Mouse (Mus musculus) hindbrain, embryonic 15.5 days (tissue): ENCODE measurements around the gene Setd4. TPM values are rescaled to one million over a fixed set of nuclear protein-coding genes. Genes with fewer than 3 reads are reported as not detected.

ENCODE experiments used
- ATAC-seq: fragments of 200-750 bp; cut with Nextera tagmentation; 2 replicates; pipeline ENCODE4 v1.8.0; 2017; ENCODE audit warnings: low read depth, moderate number of reproducible peaks, moderate TSS enrichment; ENCODE audit not compliant: low FRiP score
- H3K27ac ChIP-seq: fragments of 300-500 bp; sonication (generic); replicated peaks from 2 replicates; pipeline ENCODE4 v1.5.1; 2015; ENCODE audit warnings: mild to moderate bottlenecking, inconsistent platforms
- H3K27me3 ChIP-seq: fragments of 300-500 bp; sonication (generic); 2 replicates; pipeline ENCODE4 v1.6.1; 2015; ENCODE audit warnings: control low read depth, inconsistent platforms
- H3K36me3 ChIP-seq: fragments of 300-500 bp; sonication (generic); 2 replicates; pipeline ENCODE4 v1.6.1; 2015; ENCODE audit warnings: control low read depth, inconsistent platforms
- H3K4me1 ChIP-seq: fragments of 300-500 bp; sonication (generic); replicated peaks from 2 replicates; pipeline ENCODE4 v1.6.1; 2015; ENCODE audit warnings: control low read depth, inconsistent platforms
- H3K4me2 ChIP-seq: fragments of 300-500 bp; sonication (generic); 2 replicates; pipeline ENCODE4 v1.6.1; 2015; ENCODE audit warnings: moderate library complexity, mild to moderate bottlenecking, inconsistent platforms
- H3K4me3 ChIP-seq: fragments of 300-500 bp; sonication (generic); 2 replicates; pipeline ENCODE4 v1.5.1; 2015; ENCODE audit warnings: mild to moderate bottlenecking, inconsistent platforms
- H3K9ac ChIP-seq: fragments of 300-500 bp; sonication (generic); 2 replicates; pipeline ENCODE4 v1.6.1; 2015; ENCODE audit warnings: inconsistent platforms
- H3K9me3 ChIP-seq: fragments of 300-500 bp; sonication (generic); 2 replicates; pipeline ENCODE4 v1.6.1; 2016; ENCODE audit warnings: control low read depth, inconsistent platforms
- WGBS: fragments of 180-500 bp; shearing (Covaris S2); methylation state at CpG from one replicate; pipeline ENCODE4 v1.1.7; 2015; 5-methylcytosine and 5-hydroxymethylcytosine counted together
- polyA plus RNA-seq: library from polyadenylated mRNA; unstranded; fragments of >200 nt; fragmentation: Nextera tagmentation; extraction: Ambion mirVana; gene quantifications from 2 replicates; pipeline ENCODE4 v1.2.1, GENCODE M21; 2015

The Setd4 gene
- polyA plus RNA-seq, 1 experiment from 2014 or later, result 18.9 TPM

- Histone ChIP-seq H3K4me2 (no peak overlapping the region), H3K27ac (no peak overlapping the region), H3K9ac (no peak overlapping the region), H3K4me1 (no peaks in the 10 kb centered on the region), H3K4me3 (no peak overlapping the region), H3K36me3 (peaks cover 49% of the 10 kb centered on the region), H3K9me3 (no peaks in the 10 kb centered on the region), H3K27me3 (no peaks in the 10 kb centered on the region)
- no peak for ATAC-seq
- 96% methylated on average over 15 of the region's 15 CpGs for WGBS
Measured at GRCm38 (mm10) chr16:93590915-93591314, 12.9 kb downstream of the Setd4 start.

- no peaks in the 10 kb centered on the region for H3K4me1 ChIP-seq
- ATAC-seq, result no peak
- WGBS, result 55% methylated on average over 4 of the region's 4 CpGs
- H3K27ac ChIP-seq, result no peak overlapping the region
- H3K4me2 ChIP-seq, result no peak overlapping the region
- no peak overlapping the region for H3K9ac ChIP-seq
- peaks cover 41% of the 10 kb centered on the region for H3K36me3 ChIP-seq
- H3K4me3 ChIP-seq, result no peak overlapping the region
- H3K9me3 ChIP-seq, result no peaks in the 10 kb centered on the region
- H3K27me3 ChIP-seq, result no peaks in the 10 kb centered on the region
Measured at GRCm38 (mm10) chr16:93588281-93588680, 15.6 kb downstream of the Setd4 start.

- H3K4me2 ChIP-seq, result no peak overlapping the region
- H3K36me3 ChIP-seq, result peaks cover 34% of the 10 kb centered on the region
- H3K9me3 ChIP-seq, result no peaks in the 10 kb centered on the region
- ATAC-seq, result no peak
- no peaks in the 10 kb centered on the region for H3K27me3 ChIP-seq
- no peak overlapping the region for H3K9ac ChIP-seq
- no peak overlapping the region for H3K27ac ChIP-seq
- 67% methylated on average over 8 of the region's 8 CpGs for WGBS
- H3K4me1 ChIP-seq, result no peaks in the 10 kb centered on the region
- H3K4me3 ChIP-seq, result no peak overlapping the region
Measured at GRCm38 (mm10) chr16:93586382-93586781, 17.5 kb downstream of the Setd4 start.

GRCm38 (mm10) chr16:93585703-93586205 lies 18.1 kb downstream of the Setd4 start:
- WGBS, result 86% methylated on average over 9 of the region's 9 CpGs
- Histone ChIP-seq H3K27me3 (no peaks in the 10 kb centered on the region), H3K9me3 (no peaks in the 10 kb centered on the region), H3K36me3 (peaks cover 30% of the 10 kb centered on the region), H3K4me1 (no peaks in the 10 kb centered on the region), H3K27ac (no peak overlapping the region), H3K9ac (no peak overlapping the region), H3K4me2 (no peak overlapping the region), H3K4me3 (no peak overlapping the region)
- no peak for ATAC-seq

- no peak for ATAC-seq
- no peak overlapping the region for H3K4me3 ChIP-seq
- no peaks in the 10 kb centered on the region for H3K9me3 ChIP-seq
- H3K27me3 ChIP-seq, result no peaks in the 10 kb centered on the region
- H3K4me1 ChIP-seq, result no peaks in the 10 kb centered on the region
- no peak overlapping the region for H3K27ac ChIP-seq
- no peak overlapping the region for H3K9ac ChIP-seq
- WGBS, result 92% methylated on average over 24 of the region's 24 CpGs
- H3K36me3 ChIP-seq, result peaks cover 24% of the 10 kb centered on the region
- no peak overlapping the region for H3K4me2 ChIP-seq
Measured at GRCm38 (mm10) chr16:93584976-93585702, 18.7 kb downstream of the Setd4 start.

- no peak overlapping the region for H3K27ac ChIP-seq
- no peak for ATAC-seq
- WGBS, result 67% methylated on average over 6 of the region's 6 CpGs
Measured at GRCm38 (mm10) chr16:93581125-93581524, 22.7 kb downstream of the Setd4 start.

GRCm38 (mm10) chr16:93578346-93579005 lies 25.4 kb downstream of the Setd4 start:
- no peak overlapping the region for H3K9ac ChIP-seq
- H3K36me3 ChIP-seq, result no peaks in the 10 kb centered on the region
- H3K27me3 ChIP-seq, result peaks cover 2% of the 10 kb centered on the region; the same call in 1 of the 2 replicates
- no peak for ATAC-seq
- no peak overlapping the region for H3K4me3 ChIP-seq
- H3K9me3 ChIP-seq, result no peaks in the 10 kb centered on the region
- no peak overlapping the region for H3K27ac ChIP-seq
- H3K4me2 ChIP-seq, result no peak overlapping the region
- WGBS, result 89% methylated on average over 8 of the region's 8 CpGs
- H3K4me1 ChIP-seq, result no peaks in the 10 kb centered on the region

More at GRCm38 (mm10) chr16:93581125-93581524, 22.7 kb downstream of the Setd4 start:
- Histone ChIP-seq H3K4me3 (no peak overlapping the region), H3K4me1 (no peaks in the 10 kb centered on the region), H3K9me3 (no peaks in the 10 kb centered on the region), H3K9ac (no peak overlapping the region), H3K36me3 (peaks cover 6% of the 10 kb centered on the region), H3K27me3 (peaks cover 2% of the 10 kb centered on the region; the same call in 1 of the 2 replicates), H3K4me2 (no peak overlapping the region)

GRCm38 (mm10) chr16:93576412-93577082 lies 27.3 kb downstream of the Setd4 start:
- no peak overlapping the region for H3K9ac ChIP-seq
- peaks cover 2% of the 10 kb centered on the region; the same call in 1 of the 2 replicates for H3K27me3 ChIP-seq
- WGBS, result 35% methylated on average over 14 of the region's 14 CpGs
- no peaks in the 10 kb centered on the region for H3K4me1 ChIP-seq
- ATAC-seq, result peak; percentile 62; the same call in 1 of the 2 replicates
- H3K36me3 ChIP-seq, result no peaks in the 10 kb centered on the region
- no peak overlapping the region for H3K27ac ChIP-seq
- H3K4me3 ChIP-seq, result no peak overlapping the region
- H3K4me2 ChIP-seq, result no peak overlapping the region
- H3K9me3 ChIP-seq, result no peaks in the 10 kb centered on the region

GRCm38 (mm10) chr16:93575574-93575973 lies 28.3 kb downstream of the Setd4 start:
- Histone ChIP-seq H3K4me2 (no peak overlapping the region), H3K4me1 (no peaks in the 10 kb centered on the region), H3K36me3 (no peaks in the 10 kb centered on the region), H3K27ac (no peak overlapping the region), H3K9me3 (no peaks in the 10 kb centered on the region), H3K4me3 (no peak overlapping the region), H3K27me3 (peaks cover 2% of the 10 kb centered on the region; the same call in 1 of the 2 replicates), H3K9ac (no peak overlapping the region)
- 83% methylated on average over 5 of the region's 5 CpGs for WGBS
- no peak for ATAC-seq

GRCm38 (mm10) chr16:93574521-93575191 lies 29.2 kb downstream of the Setd4 start:
- Histone ChIP-seq H3K4me3 (no peak overlapping the region), H3K27me3 (peaks cover 2% of the 10 kb centered on the region; the same call in 1 of the 2 replicates), H3K27ac (no peak overlapping the region), H3K36me3 (no peaks in the 10 kb centered on the region), H3K4me1 (no peaks in the 10 kb centered on the region), H3K9ac (no peak overlapping the region), H3K9me3 (no peaks in the 10 kb centered on the region), H3K4me2 (no peak overlapping the region)
- ATAC-seq, result peak; percentile 40; the same call in 1 of the 2 replicates
- 48% methylated on average over 18 of the region's 18 CpGs for WGBS

GRCm38 (mm10) chr16:93573434-93573833 lies 30.4 kb downstream of the Setd4 start:
- no peak overlapping the region for H3K9ac ChIP-seq

More at GRCm38 (mm10) chr16:93573434-93573833, 30.4 kb downstream of the Setd4 start:
- no peak for ATAC-seq
- H3K4me2 ChIP-seq, result no peak overlapping the region
- no peaks in the 10 kb centered on the region for H3K4me1 ChIP-seq
- no peaks in the 10 kb centered on the region for H3K36me3 ChIP-seq
- no peaks in the 10 kb centered on the region for H3K9me3 ChIP-seq
- H3K27me3 ChIP-seq, result peaks cover 2% of the 10 kb centered on the region; the same call in 1 of the 2 replicates
- 97% methylated on average over 5 of the region's 5 CpGs for WGBS
- H3K27ac ChIP-seq, result no peak overlapping the region
- no peak overlapping the region for H3K4me3 ChIP-seq
